Mouse (Mus musculus) thymus, postnatal 25 days (tissue): Measurements from ENCODE around the gene Olfm2.

Source experiments
- DNase-seq: peaks from one replicate; pipeline ENCODE4 v3.0.0; 2022

Gene Olfm2

DNA sequence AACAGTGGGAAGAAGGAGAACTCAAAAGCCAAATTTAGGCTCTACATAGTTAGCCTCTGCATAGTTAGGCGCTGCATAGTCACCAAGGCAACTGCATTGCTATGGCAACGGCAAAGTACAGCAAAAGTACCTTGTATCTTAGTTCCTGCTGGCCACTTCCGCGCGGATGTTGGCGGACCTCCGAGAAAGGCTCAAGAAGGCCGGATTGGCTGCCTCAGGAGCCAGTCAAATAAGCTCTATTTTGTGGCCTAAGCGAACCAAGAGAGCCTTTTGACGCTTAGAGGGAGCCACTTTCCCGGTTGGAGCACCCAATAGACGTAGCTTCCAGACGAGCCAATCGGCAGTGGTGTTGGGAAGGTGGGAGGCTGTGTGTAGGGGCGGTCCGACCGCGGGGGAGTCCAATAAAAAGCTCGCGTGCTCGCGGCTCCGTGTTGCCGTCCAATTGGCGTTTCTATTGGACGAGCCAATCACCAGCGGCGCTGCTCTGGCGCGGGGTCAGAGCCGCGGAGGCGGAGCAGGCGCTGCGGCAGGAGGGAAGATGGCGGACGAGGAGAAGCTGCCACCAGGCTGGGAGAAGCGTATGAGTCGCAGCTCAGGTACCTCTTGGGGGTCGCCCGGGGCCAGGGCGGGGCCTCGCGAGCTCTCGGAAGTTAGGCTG is 94.4 kb downstream of the Olfm2 start, which contains the start of gene Pin1:
TSS of gene Pin1 (plus strand) at position 494 of the 658 bp plus-strand sequence.
- peak; percentile 95 for DNase-seq

DNA sequence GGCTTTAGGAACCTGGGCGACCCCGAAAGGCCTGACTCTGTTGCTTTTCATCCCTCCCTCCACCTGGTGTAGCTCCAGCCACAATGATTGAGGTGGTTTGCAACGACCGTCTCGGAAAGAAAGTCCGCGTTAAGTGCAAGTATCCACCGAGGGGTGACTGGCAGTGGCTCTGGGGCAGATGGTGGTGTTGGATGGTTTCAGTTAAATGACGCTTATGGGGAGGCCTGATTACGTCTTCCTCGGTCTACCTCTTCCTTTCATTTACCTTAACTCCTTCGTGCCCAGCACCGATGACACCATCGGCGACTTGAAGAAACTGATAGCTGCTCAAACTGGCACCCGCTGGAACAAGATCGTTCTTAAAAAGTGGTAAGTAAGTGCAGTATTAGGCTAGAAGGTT is 101.0 kb downstream of the Olfm2 start:
- DNase-seq: peak; percentile 25

DNA sequence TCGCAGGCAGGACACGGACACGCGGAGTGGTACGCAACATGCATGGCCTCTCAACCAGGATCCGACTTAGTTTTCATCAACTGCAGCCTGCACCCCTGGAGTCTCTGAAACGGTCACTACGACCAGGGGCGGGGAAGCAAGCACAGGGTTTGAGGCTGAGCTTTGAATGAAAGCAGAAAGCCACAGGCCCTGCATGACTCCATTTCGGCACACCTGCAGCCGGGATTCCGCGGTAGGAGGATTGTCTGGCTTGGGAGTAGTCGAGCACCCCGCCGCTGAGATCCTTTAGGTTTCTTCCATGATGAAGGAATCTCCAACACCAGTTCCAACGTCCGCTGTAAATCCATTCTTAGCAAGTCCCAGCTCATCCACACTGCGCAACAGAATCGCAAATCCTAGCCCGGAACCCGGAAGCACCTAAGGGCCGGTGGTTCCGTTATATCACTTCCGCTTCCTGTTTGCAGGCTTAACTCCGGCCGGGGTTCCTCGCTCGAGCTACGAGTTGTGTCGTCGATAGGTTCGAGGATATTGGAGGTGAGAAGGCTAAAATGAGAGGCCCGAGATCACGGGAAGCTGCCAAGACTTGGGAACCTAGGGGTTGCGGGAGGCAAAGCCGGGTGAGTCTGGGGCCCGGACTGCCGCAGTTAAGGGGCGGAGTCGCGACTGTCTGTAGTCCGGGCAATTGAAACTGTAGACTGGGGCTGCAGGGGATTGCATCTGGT is 101.6 kb downstream of the Olfm2 start, which contains the start of gene Fbxl12:
TSS of gene Fbxl12 (minus strand) at position 408 of the 722 bp plus-strand sequence.
- peak; percentile 73 for DNase-seq

GRCm38 (mm10) chr9:20643781-20644180 is 102.4 kb downstream of the Olfm2 start:
- DNase-seq: peak; percentile 15

DNA sequence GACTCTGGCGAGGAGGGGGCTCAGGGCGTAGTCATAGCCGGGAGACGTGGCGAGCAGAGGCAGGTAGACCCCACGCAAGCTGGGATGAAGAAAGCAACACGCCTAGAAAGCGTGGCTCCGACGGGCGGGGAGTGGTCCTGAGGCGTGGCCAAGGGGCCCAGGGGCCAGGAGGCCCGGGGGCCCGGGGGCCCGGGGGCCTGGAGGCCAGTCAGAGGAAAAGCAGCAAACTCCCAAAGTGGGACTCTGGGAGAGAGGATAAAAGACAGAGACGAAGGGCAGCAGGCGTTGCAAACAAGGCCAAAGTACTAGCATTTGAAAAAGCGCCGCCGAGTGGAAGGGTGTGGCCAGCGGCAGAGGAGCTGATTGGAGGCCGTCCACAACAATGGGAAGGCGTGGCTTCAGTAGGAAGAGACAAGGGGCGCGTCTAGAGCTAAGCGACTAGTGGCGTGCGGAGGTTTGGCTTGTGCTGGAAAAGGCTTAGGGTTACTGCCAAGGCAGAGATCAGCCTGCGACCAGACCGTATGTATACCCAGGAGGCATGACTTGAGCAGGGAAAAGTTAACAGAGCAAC is 103.2 kb downstream of the Olfm2 start:
- DNase-seq: peak; percentile 90

- peak; percentile 92 for DNase-seq
Observed at GRCm38 (mm10) chr9:20642101-20642895, 103.9 kb downstream of the Olfm2 start, which contains the start of gene Ubl5. TSS of gene Ubl5 (plus strand) at chr9:20642878.

DNA sequence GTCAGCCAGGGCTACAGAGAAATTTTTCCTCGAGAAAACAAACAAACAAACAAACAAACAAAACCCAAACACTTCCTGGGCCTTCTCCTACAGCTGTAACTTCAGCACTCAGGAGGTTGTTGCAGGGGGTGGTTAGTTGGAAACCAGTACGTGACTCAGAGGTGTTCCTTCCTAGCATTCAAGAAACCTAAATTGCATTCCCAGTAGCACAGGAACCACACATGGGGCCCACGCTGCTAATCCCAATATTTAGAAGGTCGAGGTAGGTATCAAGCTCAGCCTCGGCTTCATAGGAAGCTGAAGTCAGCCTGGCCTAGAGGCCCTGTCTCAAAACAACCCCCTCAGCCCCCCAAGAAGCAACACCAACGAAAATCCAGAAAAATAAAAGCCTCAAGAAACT is 104.6 kb downstream of the Olfm2 start:
- peak; percentile 56 for DNase-seq

DNA sequence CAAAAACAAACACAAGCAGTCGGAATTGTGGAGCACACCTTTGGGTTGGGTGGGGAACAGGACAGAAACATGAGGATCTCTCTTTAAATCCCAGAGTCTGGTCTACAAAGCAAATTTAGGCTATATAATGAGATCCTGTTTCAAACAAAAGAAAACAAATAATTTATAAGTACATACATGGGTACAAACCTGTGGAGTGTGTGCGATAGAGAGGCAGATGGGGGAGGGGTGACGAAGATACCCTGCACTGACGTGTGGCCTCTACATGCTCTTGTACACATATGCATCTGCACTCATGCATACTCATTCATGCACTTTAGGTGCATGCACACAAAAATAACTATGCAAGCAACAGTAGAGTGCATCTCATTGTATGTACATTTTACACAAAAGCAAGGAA is 106.7 kb downstream of the Olfm2 start:
- peak; percentile 48 for DNase-seq

DNA sequence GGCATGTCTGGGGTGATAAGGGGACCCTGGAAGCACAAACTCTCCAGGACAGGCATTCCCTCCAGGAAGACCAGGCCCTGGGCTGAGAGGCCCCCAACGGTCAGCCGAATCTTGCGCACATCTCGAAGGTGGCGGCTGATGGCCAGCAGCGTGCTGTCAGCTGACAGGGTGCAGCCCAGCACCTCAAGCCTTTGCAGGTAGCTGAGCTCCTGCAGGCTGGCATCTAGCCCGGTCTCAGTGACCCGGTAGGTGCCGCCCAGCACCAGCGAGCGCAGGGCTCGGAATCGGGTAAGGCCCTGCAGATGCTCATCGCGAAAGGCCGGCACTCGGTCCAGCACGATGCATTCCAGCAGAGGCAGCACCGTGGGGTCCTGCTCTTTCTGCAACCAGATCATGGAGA is 107.6 kb downstream of the Olfm2 start:
- DNase-seq: peak; percentile 25

DNA sequence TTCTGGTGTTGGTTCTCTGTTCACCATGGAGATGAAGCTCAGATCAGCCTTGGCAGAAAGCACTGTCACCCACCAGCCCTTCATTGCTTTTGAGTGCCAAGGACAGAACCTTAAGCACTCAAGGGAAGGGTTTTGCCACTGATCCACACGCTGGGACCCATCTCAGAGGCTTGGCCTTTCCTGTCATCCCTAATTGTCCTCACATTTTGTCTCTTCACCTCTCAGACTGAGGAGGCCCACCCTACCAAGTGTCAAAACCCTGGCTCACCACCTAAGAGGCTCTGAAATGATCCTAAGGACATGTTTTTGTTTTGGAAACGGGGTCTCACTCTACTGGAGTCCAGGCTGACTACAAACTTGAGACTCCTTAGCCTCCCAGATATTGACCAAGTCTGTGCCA is 109.4 kb downstream of the Olfm2 start:
- DNase-seq: no peak

GRCm38 (mm10) chr9:20636256-20636655 is 109.9 kb downstream of the Olfm2 start:
- DNase-seq: peak; percentile 90

GRCm38 (mm10) chr9:20635676-20636075 is 110.5 kb downstream of the Olfm2 start:
- DNase-seq: peak; percentile 60

- DNase-seq: no peak
Observed at GRCm38 (mm10) chr9:20631332-20631731, 114.8 kb downstream of the Olfm2 start.
